Mouse (Mus musculus): ENCODE data around the gene Fam178b. TPM values are rescaled to one million over a fixed set of nuclear protein-coding genes. Genes with fewer than 3 reads are reported as not detected.

Fam178b gene
- not detected for total RNA-seq (2018; cell fraction: chromatin; rRNA removed)
- under 1 TPM in 2 of 26 experiments, not detected in 24; 0.14 to 0.15 TPM for total RNA-seq (2018; cell fraction: cytosol; rRNA removed)
- total RNA-seq (2018; cell fraction: nucleus; rRNA removed), result not detected
- not detected in 3 replicates for polyA plus RNA-seq (2018)

DNA sequence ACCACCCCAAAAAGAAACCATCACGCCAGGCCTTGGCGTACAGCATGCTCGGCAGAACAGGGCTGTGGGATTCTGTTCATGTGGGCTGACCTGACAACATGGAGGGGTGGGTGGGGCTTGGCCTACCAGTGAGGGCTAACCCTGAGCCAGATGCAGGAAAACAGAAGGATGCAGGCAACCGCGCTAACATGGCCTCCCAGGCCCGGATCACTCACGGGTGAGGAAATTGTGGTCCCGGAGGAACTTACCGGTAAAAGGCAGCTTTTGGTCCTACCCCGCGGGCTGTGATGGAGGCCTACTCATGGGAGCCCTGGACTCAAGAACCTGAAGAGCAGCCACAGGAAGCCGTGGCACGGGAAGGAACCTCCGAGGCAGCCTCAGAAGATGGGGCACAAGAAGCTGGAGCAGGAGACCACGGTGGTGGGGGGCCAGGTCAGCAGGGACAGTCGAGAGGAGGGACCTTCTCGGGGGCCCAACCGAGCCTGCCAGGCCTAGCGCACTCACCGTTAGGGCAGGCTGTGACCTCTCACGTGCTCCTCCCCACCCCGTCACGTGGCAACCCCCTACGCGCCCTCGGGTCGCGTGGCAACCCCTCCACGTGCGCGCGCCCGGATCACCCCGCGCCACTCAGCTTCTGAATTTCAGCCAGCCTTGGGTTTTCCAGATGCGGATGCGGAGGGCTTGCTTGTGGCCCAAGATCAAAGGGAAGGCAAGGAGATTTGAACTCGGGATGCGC lies at the start of gene Fam178b:
Gene Fam178b, minus strand, starts transcription at position 564 of the 736 bp plus-strand sequence.
- Histone ChIP-seq H3K79me2 (ENCODE audit: inconsistent target) (no peaks in the 10 kb centered on the region), H3K27ac (no peak within 1 kb of the TSS), H3K4me3 (ENCODE audit: inconsistent target) (no peak within 1 kb of the TSS), H3K36me3 (ENCODE audit: inconsistent target) (no peaks in the 10 kb centered on the region)
- 92% methylated on average over 37 of the region's 39 CpGs for WGBS (ENCODE audit: missing documents)

DNA sequence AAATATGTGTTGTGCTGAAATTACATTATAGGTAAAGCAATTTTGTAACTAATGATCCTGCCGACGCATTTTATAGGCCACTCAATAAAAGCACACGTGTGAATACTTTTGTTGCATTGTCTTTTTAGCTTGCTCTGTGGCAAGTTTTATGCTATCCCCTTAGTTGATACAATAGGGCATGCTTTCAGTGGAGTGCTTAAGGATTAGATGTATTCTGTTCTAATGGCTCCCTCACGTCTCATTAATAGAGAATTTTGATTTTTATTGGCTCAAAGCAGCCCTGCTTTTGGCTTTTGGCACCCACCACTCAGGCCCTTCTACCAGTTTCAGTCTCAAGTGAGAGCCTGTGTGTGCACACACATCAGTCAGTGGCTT lies 41.1 kb upstream of the Fam178b start:
- H3K27ac ChIP-seq, result no peak overlapping the region
- no peaks in the 10 kb centered on the region for H3K36me3 ChIP-seq (ENCODE audit: inconsistent target)
- WGBS (ENCODE audit: missing documents), result 95% methylated on average over 4 of the region's 4 CpGs

DNA sequence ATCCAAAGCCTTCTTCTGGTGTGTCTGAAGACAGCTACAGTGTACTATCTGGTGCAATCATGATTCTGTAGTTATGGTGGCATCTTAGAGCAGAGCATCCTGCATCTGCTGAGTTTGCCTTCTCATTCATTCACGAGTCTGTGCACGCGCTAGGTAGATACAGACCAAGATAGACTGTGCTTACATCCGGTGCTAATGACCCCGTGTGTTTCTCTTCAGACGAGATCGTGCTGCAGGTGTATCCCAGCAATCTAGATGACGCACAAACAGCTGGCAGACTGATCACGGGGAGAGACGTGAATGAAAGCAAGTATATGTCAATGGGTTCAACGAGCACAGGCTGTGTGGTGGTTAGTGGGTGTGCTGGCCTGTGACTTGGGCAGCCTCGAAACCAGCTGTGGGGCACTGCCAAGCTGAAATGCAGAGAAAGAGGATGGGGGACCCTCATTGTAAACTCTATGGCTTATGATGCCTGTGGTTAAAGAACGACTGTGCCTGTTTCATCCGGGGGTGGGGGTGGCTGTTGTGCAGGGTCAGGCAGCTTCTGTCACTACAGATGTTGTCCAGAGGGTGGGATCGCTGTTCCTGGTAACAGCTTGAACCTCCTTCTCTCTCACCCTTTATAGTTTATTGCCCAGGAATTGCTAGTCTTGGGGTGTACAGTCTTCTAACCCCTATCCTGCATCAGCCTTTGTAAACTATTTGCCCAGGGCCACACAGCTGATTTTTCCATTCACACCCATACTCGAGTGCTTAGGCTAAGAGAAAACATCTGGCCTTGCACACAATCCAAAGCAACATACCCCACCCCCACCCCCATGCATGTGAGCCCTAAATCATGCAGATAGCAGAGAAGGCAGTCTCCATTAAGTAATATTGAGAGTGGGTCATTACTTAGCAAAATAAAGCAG lies 40.4 kb upstream of the Fam178b start:
- H3K4me3 ChIP-seq (ENCODE audit: inconsistent target), result no peak overlapping the region
- 83% methylated on average over 16 of the region's 16 CpGs for WGBS (ENCODE audit: missing documents)
- no peaks in the 10 kb centered on the region for H3K36me3 ChIP-seq (ENCODE audit: inconsistent target)
- H3K27ac ChIP-seq, result no peak overlapping the region
- no peaks in the 10 kb centered on the region for H3K79me2 ChIP-seq (ENCODE audit: inconsistent target)

More for the DNA sequence above, 41.1 kb upstream of the Fam178b start:
- H3K79me2 ChIP-seq (ENCODE audit: inconsistent target), result no peaks in the 10 kb centered on the region
- no peak overlapping the region for H3K4me3 ChIP-seq (ENCODE audit: inconsistent target)

DNA sequence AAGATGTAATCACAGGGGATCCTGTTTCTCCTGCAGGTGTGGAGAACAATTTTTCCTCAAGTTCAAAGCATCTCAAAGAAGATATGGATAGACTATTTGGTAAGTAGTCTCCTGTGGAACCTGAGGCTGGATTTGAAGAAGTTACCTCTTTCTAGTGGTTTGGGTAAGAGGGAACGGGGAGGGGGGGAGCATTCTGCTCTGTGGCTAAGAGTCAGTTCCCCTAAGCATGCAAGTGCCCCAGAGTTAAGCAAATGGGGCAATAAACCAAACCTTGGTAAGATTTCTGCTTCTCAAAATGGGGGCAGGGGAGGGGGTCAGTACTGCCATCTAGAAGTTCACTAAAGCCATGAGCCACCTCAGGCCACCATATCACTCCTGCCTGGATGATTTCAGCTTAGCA lies 35.8 kb upstream of the Fam178b start:
- H3K4me3 ChIP-seq (ENCODE audit: inconsistent target), result no peak overlapping the region
- no peak overlapping the region for H3K27ac ChIP-seq
- H3K36me3 ChIP-seq (ENCODE audit: inconsistent target), result no peaks in the 10 kb centered on the region
- no peaks in the 10 kb centered on the region for H3K79me2 ChIP-seq (ENCODE audit: inconsistent target)
- 22% methylated on average over 1 of the region's 1 CpGs for WGBS (ENCODE audit: missing documents)

DNA sequence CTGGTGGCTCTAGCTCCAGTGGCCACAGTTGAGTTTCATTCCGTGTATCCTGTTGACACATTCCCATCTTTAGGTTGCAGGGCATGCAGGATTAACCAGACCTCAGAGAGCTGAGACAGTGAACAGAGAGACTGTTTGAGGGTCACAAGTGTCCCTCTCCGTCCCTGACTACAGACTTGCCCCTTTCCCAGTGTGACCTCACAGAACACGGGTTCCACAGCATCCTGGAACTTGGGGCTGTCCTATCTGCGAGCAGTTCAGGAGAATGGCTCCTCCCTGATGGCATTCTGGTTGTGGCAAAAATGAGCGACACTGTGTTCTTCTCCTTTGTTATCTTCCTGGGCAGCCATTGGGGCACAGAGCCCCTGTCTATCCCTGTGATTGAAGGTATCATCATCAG lies 31.3 kb upstream of the Fam178b start, which contains the start of gene Actr1b:
Gene Actr1b, minus strand, starts transcription at position 112 of the 400 bp plus-strand sequence.
- peaks cover 2% of the 10 kb centered on the region for H3K79me2 ChIP-seq (ENCODE audit: inconsistent target)
- 93% methylated on average over 5 of the region's 5 CpGs for WGBS (ENCODE audit: missing documents)
- no peak within 1 kb of the TSS for H3K27ac ChIP-seq
- H3K36me3 ChIP-seq (ENCODE audit: inconsistent target), result no peaks in the 10 kb centered on the region
- no peak within 1 kb of the TSS for H3K4me3 ChIP-seq (ENCODE audit: inconsistent target)

DNA sequence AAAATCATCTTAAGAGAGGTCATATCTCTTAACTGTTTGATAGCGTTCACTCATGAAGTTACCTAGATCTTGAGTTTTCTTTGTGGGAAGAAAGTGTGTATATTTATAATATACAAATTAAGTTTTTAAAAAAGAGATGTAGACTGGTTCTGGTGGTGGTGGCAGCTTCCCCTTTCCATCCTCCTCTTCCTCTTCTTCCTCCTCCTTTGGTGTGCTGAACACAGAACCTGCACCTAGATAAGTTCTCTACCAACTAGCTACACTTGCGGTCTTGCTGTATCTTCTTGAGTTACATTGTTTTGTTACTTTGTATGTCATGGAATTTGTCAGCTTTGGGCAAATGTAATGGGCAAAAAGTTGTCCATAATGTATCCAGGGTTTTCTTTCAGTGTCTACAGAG lies 28.1 kb upstream of the Fam178b start:
- Histone ChIP-seq H3K4me3 (ENCODE audit: inconsistent target) (no peak overlapping the region), H3K27ac (no peak overlapping the region), H3K79me2 (ENCODE audit: inconsistent target) (peaks cover 29% of the 10 kb centered on the region), H3K36me3 (ENCODE audit: inconsistent target) (peaks cover 3% of the 10 kb centered on the region; the same call in 1 of the 2 replicates)
- 100% methylated on average over 2 of the region's 2 CpGs for WGBS (ENCODE audit: missing documents)

DNA sequence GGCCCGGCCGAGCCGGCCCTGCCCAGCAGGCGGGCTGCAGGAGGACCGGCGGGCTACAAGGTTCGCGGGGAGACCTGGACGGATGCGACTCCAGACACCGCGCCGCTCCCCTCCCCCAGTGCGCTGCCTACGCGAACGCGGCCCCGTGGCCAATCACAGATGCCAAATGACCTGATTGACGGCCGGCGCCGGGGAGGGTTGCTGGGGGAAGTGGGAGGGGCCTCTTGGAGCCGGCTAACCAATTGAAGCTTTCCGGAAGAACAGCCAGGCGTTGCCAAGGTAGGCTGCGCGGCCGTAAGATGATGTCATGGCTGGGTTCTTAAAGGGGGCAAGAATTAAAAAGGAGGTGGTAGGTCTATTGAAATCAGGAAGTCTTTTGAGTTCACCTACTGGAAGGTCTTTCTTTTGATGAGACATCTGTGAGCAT lies 26.9 kb upstream of the Fam178b start, which contains the start of gene 4933424G06Rik:
Gene 4933424G06Rik, plus strand, starts transcription at position 296 of the 427 bp plus-strand sequence.
- Histone ChIP-seq H3K36me3 (ENCODE audit: inconsistent target) (peaks cover 16% of the 10 kb centered on the region), H3K4me3 (ENCODE audit: inconsistent target) (peak within 1 kb of the TSS; percentile 89), H3K27ac (peak within 1 kb of the TSS; percentile 59), H3K79me2 (ENCODE audit: inconsistent target) (peaks cover 29% of the 10 kb centered on the region)
- WGBS (ENCODE audit: missing documents), result 0% methylated on average over 17 of the region's 29 CpGs

DNA sequence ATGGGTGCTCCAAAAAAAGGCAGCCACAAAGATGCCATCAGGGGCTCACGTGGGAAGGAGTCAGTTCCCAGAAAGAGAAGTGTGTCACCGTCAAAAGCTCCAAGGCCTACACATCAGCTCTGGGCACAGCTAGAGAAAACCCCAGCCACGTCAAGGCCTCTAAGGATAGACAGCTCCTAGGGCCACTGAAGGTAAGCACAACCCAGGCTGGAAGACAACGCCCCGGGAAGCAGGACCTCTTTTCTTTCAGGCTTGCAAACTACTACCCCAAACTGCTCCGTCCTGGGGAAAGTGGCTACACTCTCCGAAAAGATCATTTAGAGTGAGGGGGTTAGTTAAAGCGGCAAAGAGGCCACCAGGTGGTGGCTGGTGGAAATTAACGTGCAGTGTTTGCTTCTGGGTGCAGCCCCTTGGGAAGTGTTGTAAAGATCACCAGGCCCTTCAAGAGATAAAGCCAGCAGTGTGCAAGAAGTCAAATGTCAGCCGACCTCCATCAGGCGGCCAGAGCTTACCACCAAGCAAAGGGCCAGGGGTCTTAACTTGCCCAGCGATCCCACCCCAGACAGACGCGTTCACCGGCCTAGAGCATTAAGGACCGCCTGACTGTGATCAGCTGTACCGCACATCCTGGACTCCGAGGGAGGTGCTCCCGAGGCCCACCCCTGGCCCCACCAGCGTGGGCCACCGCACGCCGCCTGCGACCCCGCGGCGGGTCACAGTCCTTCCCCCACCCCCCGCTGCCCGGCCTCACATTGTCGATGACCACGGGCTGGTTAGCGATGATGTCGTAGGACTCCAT lies 26.3 kb upstream of the Fam178b start:
- Histone ChIP-seq H3K4me3 (ENCODE audit: inconsistent target) (peak overlapping the region; percentile 89), H3K27ac (peak overlapping the region; percentile 59), H3K79me2 (ENCODE audit: inconsistent target) (peaks cover 29% of the 10 kb centered on the region), H3K36me3 (ENCODE audit: inconsistent target) (peaks cover 22% of the 10 kb centered on the region)
- WGBS (ENCODE audit: missing documents), result 0% methylated on average over 33 of the region's 33 CpGs

DNA sequence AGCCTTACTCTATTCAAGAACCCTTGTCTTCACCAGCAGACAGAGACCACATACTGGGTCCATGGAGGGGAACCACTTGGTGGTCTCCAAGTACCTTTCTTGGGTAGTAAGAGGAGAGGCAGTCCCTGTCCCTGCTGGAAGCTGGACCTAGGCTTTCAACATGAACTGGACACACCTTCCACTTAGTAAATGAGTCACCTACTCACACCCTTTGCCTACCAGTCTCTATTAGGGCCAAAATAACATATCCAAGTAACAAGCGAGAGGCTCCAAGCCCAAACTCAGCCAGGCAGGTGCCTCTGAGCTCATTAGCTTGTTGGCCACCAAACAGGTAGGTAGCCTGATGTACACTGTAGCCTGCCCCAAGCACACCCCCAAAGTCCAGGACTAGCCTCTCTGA lies 25.6 kb upstream of the Fam178b start:
- H3K79me2 ChIP-seq (ENCODE audit: inconsistent target), result peaks cover 29% of the 10 kb centered on the region
- H3K36me3 ChIP-seq (ENCODE audit: inconsistent target), result peaks cover 28% of the 10 kb centered on the region
- H3K27ac ChIP-seq, result no peak overlapping the region
- H3K4me3 ChIP-seq (ENCODE audit: inconsistent target), result peak overlapping the region; percentile 89
- WGBS (ENCODE audit: missing documents), result 73% methylated on average over 1 of the region's 1 CpGs

DNA sequence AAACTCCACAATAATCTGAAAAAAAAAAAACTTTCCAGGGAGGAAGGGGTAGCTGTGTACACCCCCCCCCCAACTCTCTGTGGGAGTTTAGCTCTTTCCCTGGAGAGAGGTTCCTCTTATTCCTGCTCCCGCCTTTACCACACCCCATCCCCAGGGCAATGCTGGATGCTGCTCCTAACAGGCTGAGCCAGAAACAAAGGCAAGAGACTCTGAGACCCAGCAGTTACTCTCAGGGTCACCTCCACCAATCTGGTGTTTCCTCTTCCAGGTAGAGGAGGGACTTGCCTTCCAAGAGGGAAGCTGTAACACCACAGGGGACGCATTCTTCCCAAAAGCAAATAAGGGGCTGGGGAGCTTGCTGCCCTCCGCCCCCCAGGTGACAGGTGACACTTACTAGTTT lies 24.8 kb upstream of the Fam178b start:
- Histone ChIP-seq H3K79me2 (ENCODE audit: inconsistent target) (peaks cover 29% of the 10 kb centered on the region), H3K27ac (no peak overlapping the region), H3K36me3 (ENCODE audit: inconsistent target) (peaks cover 36% of the 10 kb centered on the region), H3K4me3 (ENCODE audit: inconsistent target) (no peak overlapping the region)
- 90% methylated on average over 3 of the region's 3 CpGs for WGBS (ENCODE audit: missing documents)

DNA sequence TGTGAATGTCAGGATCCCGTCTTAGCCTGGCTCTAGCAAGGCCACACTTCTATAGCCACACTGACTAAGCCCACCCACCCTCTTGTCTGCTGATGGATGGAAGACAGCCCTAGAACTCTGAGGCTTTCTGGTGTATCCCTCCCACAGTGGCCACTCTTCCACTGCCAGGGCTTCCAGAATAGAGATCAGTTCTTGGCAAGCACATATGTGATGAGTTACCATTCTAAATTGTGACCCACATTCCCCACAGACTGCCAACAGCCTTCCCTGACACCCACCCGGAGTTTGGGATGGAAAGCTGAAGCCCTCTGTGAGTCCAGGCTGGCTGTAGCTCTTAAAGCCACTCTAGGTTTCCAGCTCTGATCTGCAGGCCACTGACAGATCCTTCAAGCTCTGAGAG lies 24.2 kb upstream of the Fam178b start:
- H3K4me3 ChIP-seq (ENCODE audit: inconsistent target), result no peak overlapping the region
- H3K79me2 ChIP-seq (ENCODE audit: inconsistent target), result peaks cover 29% of the 10 kb centered on the region
- H3K27ac ChIP-seq, result no peak overlapping the region
- 95% methylated on average over 2 of the region's 2 CpGs for WGBS (ENCODE audit: missing documents)
- H3K36me3 ChIP-seq (ENCODE audit: inconsistent target), result peaks cover 43% of the 10 kb centered on the region

DNA sequence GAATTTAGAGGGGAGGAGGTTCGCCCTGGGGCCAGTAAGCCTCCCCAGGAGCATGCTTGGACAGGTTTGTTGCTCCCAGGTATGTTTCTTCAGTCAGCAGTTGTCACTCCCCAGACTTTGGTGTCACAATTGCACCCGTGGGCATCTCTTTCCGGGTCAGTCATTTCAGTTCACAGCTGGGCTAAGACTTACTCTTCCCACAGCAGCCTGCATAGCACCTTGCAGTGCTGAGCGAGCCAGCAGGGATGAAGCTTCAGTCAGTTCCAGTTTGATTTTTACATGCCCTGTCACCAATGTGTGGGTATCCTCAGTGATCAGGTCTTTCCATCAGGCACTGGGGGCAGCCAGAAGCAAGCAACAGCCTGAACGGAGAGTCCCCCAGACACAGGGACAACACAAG lies 14.0 kb upstream of the Fam178b start:
- no peak overlapping the region for H3K4me3 ChIP-seq (ENCODE audit: inconsistent target)
- WGBS (ENCODE audit: missing documents), result 80% methylated on average over 5 of the region's 5 CpGs
- H3K27ac ChIP-seq, result no peak overlapping the region
- peaks cover 9% of the 10 kb centered on the region for H3K79me2 ChIP-seq (ENCODE audit: inconsistent target)
- peaks cover 29% of the 10 kb centered on the region for H3K36me3 ChIP-seq (ENCODE audit: inconsistent target)

DNA sequence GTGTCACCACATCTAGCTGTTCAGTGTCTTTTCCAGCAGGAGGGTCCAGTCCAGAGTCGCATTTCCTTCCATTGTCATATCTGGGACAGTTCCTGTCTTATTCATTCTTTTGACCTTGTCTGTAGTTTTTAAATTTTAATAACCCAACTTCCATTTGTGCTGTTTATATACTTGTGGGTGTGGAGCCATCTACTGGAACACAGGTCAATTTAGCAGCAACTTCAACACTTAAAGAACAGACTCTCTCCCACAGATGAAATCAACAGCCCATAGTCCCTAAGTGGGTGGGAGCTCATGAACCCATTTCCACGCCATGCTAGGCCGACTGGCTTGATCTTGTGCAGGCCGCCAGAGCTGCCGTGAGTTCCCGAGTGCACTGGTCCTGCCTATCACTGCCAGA lies 13.4 kb upstream of the Fam178b start:
- Histone ChIP-seq H3K27ac (no peak overlapping the region), H3K79me2 (ENCODE audit: inconsistent target) (peaks cover 15% of the 10 kb centered on the region), H3K36me3 (ENCODE audit: inconsistent target) (peaks cover 24% of the 10 kb centered on the region), H3K4me3 (ENCODE audit: inconsistent target) (no peak overlapping the region)
- WGBS (ENCODE audit: missing documents), result 86% methylated on average over 6 of the region's 6 CpGs

DNA sequence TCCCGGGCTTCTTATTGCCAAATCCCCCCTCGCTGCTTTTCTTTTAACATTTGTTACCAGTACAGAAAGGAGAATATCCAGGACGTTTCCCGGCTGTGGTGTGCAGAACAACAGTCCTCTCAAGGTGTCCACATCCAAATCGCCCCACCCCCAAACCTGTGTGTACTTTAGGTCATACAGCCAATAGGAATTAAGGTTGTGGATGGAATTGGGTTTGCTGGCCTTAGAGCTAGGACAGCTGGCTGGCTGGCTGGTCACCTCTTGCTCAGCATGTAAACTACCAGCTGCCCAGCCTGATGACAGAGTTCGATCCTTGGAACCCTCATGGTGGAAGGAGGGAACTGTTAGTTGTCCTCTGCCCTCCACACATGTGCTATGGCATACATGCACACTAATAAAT lies 11.9 kb upstream of the Fam178b start:
- peaks cover 15% of the 10 kb centered on the region for H3K79me2 ChIP-seq (ENCODE audit: inconsistent target)
- H3K36me3 ChIP-seq (ENCODE audit: inconsistent target), result peaks cover 9% of the 10 kb centered on the region
- no peak overlapping the region for H3K27ac ChIP-seq
- no peak overlapping the region for H3K4me3 ChIP-seq (ENCODE audit: inconsistent target)
- WGBS (ENCODE audit: missing documents), result 98% methylated on average over 6 of the region's 6 CpGs
